Mouse (Mus musculus) thymus, adult 2 months (tissue): Measurements from ENCODE around the gene Slc4a8.
A peak's percentile ranks its signal among the peaks of the same experiment; 100 is the strongest.

Experiments
- CTCF ChIP-seq: fragments of 200-500 bp; IDR thresholded peaks from 2 replicates; pipeline ENCODE4 v1.5.1; 2012; ENCODE audit warnings: mild to moderate bottlenecking, control low read depth, low read length, moderate library complexity, borderline replicate concordance; ENCODE audit not compliant: control insufficient read depth, poor library complexity, insufficient read depth; ENCODE audit errors: extremely low read depth
- POLR2A ChIP-seq: fragments of 200-500 bp; IDR thresholded peaks from 2 replicates; pipeline ENCODE4 v1.6.1; 2012; ENCODE audit warnings: mild to moderate bottlenecking, low read length, control low read depth, moderate library complexity; ENCODE audit not compliant: control insufficient read depth, poor library complexity, insufficient read depth; ENCODE audit errors: extremely low read depth

GRCm38 (mm10) chr15:100870001-100870774 is 108.6 kb downstream of the Slc4a8 start:
- TF ChIP-seq POLR2A = no peak
- TF ChIP-seq CTCF = peak; percentile 82
